ENCODE assay signal across 10 mouse cellular contexts in genomic region chr8:126909371-126909802, GRCm38 (mm10). TPM values are rescaled to one million over a fixed set of nuclear protein-coding genes. Genes with fewer than 3 reads are reported as not detected.
A peak's percentile ranks its signal among the peaks of the same experiment; 100 is the strongest.
DNase-seq lines count a peak whose midpoint lies in the region; ATAC-seq and TF ChIP-seq lines count a peak whose summit lies in the region.
"Had no signal": no experiment of that assay in that cellular context is flagged by ENCODE, and none has a peak within 500 bp of the region (broad histone marks: within the 10 kb centered on the region; RNA-seq: fewer than 3 reads in every experiment).

No protein-coding gene starts in this region.

- H3K36me3 ChIP-seq in liver, postnatal 0 days (replicated peaks; ENCODE audit: insufficient read depth, low read length) = no peaks in the 10 kb centered on the region
- H3K36me3 ChIP-seq in liver, embryonic 11.5 days (ENCODE audit: control insufficient read depth, insufficient read depth, low read length) = no peaks in the 10 kb centered on the region
- no peaks in the 10 kb centered on the region for H3K36me3 ChIP-seq in stomach, postnatal 0 days (ENCODE audit: control insufficient read depth, insufficient read depth, low read length)
- no peaks in the 10 kb centered on the region for H3K36me3 ChIP-seq in midbrain, embryonic 10.5 days
- H3K36me3 ChIP-seq: forebrain, embryonic 10.5 days had no signal

- no peak overlapping the region for H3K27ac ChIP-seq in liver, postnatal 0 days (ENCODE audit: low read depth)
- no peak overlapping the region for H3K27ac ChIP-seq in liver, embryonic 11.5 days (ENCODE audit: low read depth, low read length)
- peak overlapping the region; percentile 65 for H3K27ac ChIP-seq in stomach, postnatal 0 days (replicated peaks)
- H3K27ac ChIP-seq in midbrain, embryonic 10.5 days (replicated peaks) = no peak overlapping the region
- H3K27ac ChIP-seq: forebrain, embryonic 10.5 days had no signal

- no peaks in the 10 kb centered on the region for H3K27me3 ChIP-seq in liver, postnatal 0 days (ENCODE audit: insufficient read depth, low read length)
- no peaks in the 10 kb centered on the region for H3K27me3 ChIP-seq in liver, embryonic 11.5 days (replicated peaks; ENCODE audit: control insufficient read depth, insufficient read depth, low read length)
- no peaks in the 10 kb centered on the region for H3K27me3 ChIP-seq in stomach, postnatal 0 days (ENCODE audit: control insufficient read depth, insufficient read depth, low read length)
- no peaks in the 10 kb centered on the region for H3K27me3 ChIP-seq in midbrain, embryonic 10.5 days (ENCODE audit: low read depth, poor library complexity, severe bottlenecking)

- H3K4me2 ChIP-seq in liver, postnatal 0 days (ENCODE audit: low read depth, low read length) = no peak overlapping the region
- no peak overlapping the region for H3K4me2 ChIP-seq in liver, embryonic 11.5 days
- H3K4me2 ChIP-seq in stomach, postnatal 0 days (replicated peaks; ENCODE audit: low read depth) = no peak overlapping the region

- ATAC-seq in liver, postnatal 0 days = peak; percentile 40; the same call in 1 of the 2 replicates
- ATAC-seq in liver, embryonic 11.5 days (replicated peaks; ENCODE audit: low FRiP score) = no peak
- no peak for ATAC-seq in stomach, postnatal 0 days (ENCODE audit: low FRiP score, low TSS enrichment)
- ATAC-seq in megakaryocyte-erythroid progenitor cell, adult 5-6 weeks (replicated peaks; ENCODE audit: low FRiP score, low TSS enrichment, poor library complexity, severe bottlenecking) = no peak

- no peak overlapping the region for H3K9ac ChIP-seq in liver, postnatal 0 days (replicated peaks)
- H3K9ac ChIP-seq in liver, embryonic 11.5 days (ENCODE audit: low read depth, low read length) = no peak overlapping the region
- no peak overlapping the region for H3K9ac ChIP-seq in stomach, postnatal 0 days (ENCODE audit: low read length)

- H3K9me3 ChIP-seq in liver, postnatal 0 days (ENCODE audit: low read length) = no peaks in the 10 kb centered on the region
- no peaks in the 10 kb centered on the region for H3K9me3 ChIP-seq in liver, embryonic 11.5 days (ENCODE audit: control insufficient read depth, low read length)
- no peaks in the 10 kb centered on the region for H3K9me3 ChIP-seq in stomach, postnatal 0 days (ENCODE audit: control insufficient read depth, low read length)
- H3K9me3 ChIP-seq in midbrain, embryonic 10.5 days (replicated peaks) = no peaks in the 10 kb centered on the region
- H3K9me3 ChIP-seq: forebrain, embryonic 10.5 days had no signal

- WGBS in liver, postnatal 0 days (ENCODE audit: insufficient replicate concordance) = 61% methylated on average over 10 of the region's 10 CpGs
- 69% methylated on average over 10 of the region's 10 CpGs for WGBS in liver, embryonic 11.5 days
- 46% methylated on average over 10 of the region's 10 CpGs for WGBS in stomach, postnatal 0 days
- WGBS in midbrain, embryonic 10.5 days = 86% methylated on average over 10 of the region's 10 CpGs

- peaks cover 2% of the 10 kb centered on the region for H3K4me1 ChIP-seq in liver, postnatal 0 days (ENCODE audit: insufficient read depth)
- H3K4me1 ChIP-seq in liver, embryonic 11.5 days (replicated peaks; ENCODE audit: control insufficient read depth, insufficient read depth, low read length) = peaks cover 4% of the 10 kb centered on the region
- H3K4me1 ChIP-seq in stomach, postnatal 0 days (replicated peaks; ENCODE audit: control insufficient read depth, insufficient read depth) = peaks cover 9% of the 10 kb centered on the region; the same call in 1 of the 2 replicates
- H3K4me1 ChIP-seq in midbrain, embryonic 10.5 days = peaks cover 5% of the 10 kb centered on the region

- H3K4me3 ChIP-seq in liver, postnatal 0 days (ENCODE audit: low read depth, low read length) = no peak overlapping the region
- no peak overlapping the region for H3K4me3 ChIP-seq in liver, embryonic 11.5 days (ENCODE audit: low read depth, low read length)
- H3K4me3 ChIP-seq in stomach, postnatal 0 days (ENCODE audit: low read depth, low read length) = no peak overlapping the region
- no peak overlapping the region for H3K4me3 ChIP-seq in midbrain, embryonic 10.5 days
- H3K4me3 ChIP-seq: forebrain, embryonic 10.5 days had no signal

- no peak for TF ChIP-seq EP300 in liver, postnatal 0 days (IDR thresholded peaks at IDR 0.05; ENCODE audit: low read depth)
- no peak for TF ChIP-seq EP300 in stomach, postnatal 0 days (optimal IDR thresholded peaks at IDR 0.05)

- DNase-seq in liver, postnatal 0 days = peak; percentile 55
- DNase-seq in liver, embryonic 11.5 days (ENCODE audit: low spot score) = no peak
- peak; percentile 56 for DNase-seq in gastrocnemius, postnatal 25 days
- peak; percentile 80 to 81 for DNase-seq in kidney, postnatal 36 days
- DNase-seq in stomach, postnatal 0 days (ENCODE audit: low spot score) = no peak
- DNase-seq in cerebellum, adult 11-12 months = no peak
- DNase-seq in midbrain, embryonic 10.5 days (ENCODE audit: low spot score) = no peak
- DNase-seq: right cerebral cortex, adult 18-20 months had no signal

- TF ChIP-seq CTCF in liver, postnatal 0 days (IDR thresholded peaks at IDR 0.05; ENCODE audit: low read depth) = no peak
- no peak for TF ChIP-seq CTCF in stomach, postnatal 0 days (IDR thresholded peaks at IDR 0.05; ENCODE audit: low read depth)

RNA-seq across cellular contexts. Expression of gene Tomm20, which starts 36.3 kb away (rescaled TPM):
- polyA plus RNA-seq in liver, postnatal 0 days (2015; fragmentation: Nextera tagmentation; extraction: Ambion mirVana) = 122 and 129 TPM in 2 replicates
- 359 and 372 TPM in 2 replicates for polyA plus RNA-seq in liver, embryonic 11.5 days (2014; fragmentation: Nextera tagmentation; extraction: Ambion mirVana)
- total RNA-seq in gastrocnemius, postnatal 25 days (2021) = 10 to 100 TPM; 84.5 to 86.1 TPM
- 158 and 175 TPM in 2 replicates for polyA plus RNA-seq in stomach, postnatal 0 days (2015; fragmentation: Nextera tagmentation; extraction: Ambion mirVana)
- 123 and 130 TPM in 2 replicates for total RNA-seq in megakaryocyte-erythroid progenitor cell, adult 5-6 weeks (2014; fragmentation: Nextera tagmentation)
- total RNA-seq in megakaryocyte-erythroid progenitor cell, adult 5-6 weeks (2017) = 313 and 421 TPM in 2 replicates
- polyA plus RNA-seq in midbrain, embryonic 10.5 days (2016; fragmentation: Nextera tagmentation; extraction: Ambion mirVana) = 252 and 285 TPM in 2 replicates

Comparison
In these comparisons a context has a peak if more than half of its experiments do, and no peak if none do; other contexts are left out.
1. DNase-seq: peak in liver, postnatal 0 days (single experiment), gastrocnemius, postnatal 25 days (single experiment) and kidney, postnatal 36 days (2 of 2); none in liver, embryonic 11.5 days (single experiment), stomach, postnatal 0 days (single experiment), cerebellum, adult 11-12 months (single experiment) and midbrain, embryonic 10.5 days (single experiment).